Mouse (Mus musculus): ENCODE results near the gene Tmem223. TPM values are rescaled to one million over a fixed set of nuclear protein-coding genes. Genes with fewer than 3 reads are reported as not detected.

Tmem223 gene
- polyA plus RNA-seq, 1 experiment from 2014 or later = 123 TPM

GRCm38 (mm10) chr19:8758899-8759298, 11.9 kb upstream of the Tmem223 start:
- 46% methylated on average over 2 of the region's 2 CpGs for WGBS
- H3K36me3 ChIP-seq (ENCODE audit: control insufficient read depth, insufficient read depth, low read length) = peaks cover 23% of the 10 kb centered on the region

GRCm38 (mm10) chr19:8760757-8761156, 10.0 kb upstream of the Tmem223 start:
- Histone ChIP-seq H3K4me1 (replicated peaks; ENCODE audit: control insufficient read depth, insufficient read depth, low read length) (peaks cover 12% of the 10 kb centered on the region), H3K9ac (ENCODE audit: low read depth, low read length) (no peak overlapping the region), H3K4me2 (no peak overlapping the region), H3K27ac (ENCODE audit: low read depth, low read length) (no peak overlapping the region), H3K4me3 (ENCODE audit: low read depth, low read length) (no peak overlapping the region), H3K27me3 (replicated peaks; ENCODE audit: control insufficient read depth, insufficient read depth, low read length) (no peaks in the 10 kb centered on the region), H3K9me3 (ENCODE audit: control insufficient read depth, low read length) (no peaks in the 10 kb centered on the region; the same call in 1 of the 2 replicates), H3K36me3 (ENCODE audit: control insufficient read depth, insufficient read depth, low read length) (peaks cover 33% of the 10 kb centered on the region)
- 88% methylated on average over 2 of the region's 2 CpGs for WGBS
- DNase-seq (ENCODE audit: low spot score) (no peak), ATAC-seq (replicated peaks; ENCODE audit: low FRiP score) (no peak)

More at GRCm38 (mm10) chr19:8758899-8759298, 11.9 kb upstream of the Tmem223 start:
- peak overlapping the region; percentile 85 for H3K4me2 ChIP-seq
- DNase-seq (ENCODE audit: low spot score) = no peak
- H3K27ac ChIP-seq (ENCODE audit: low read depth, low read length) = peak overlapping the region; percentile 53
- peak overlapping the region; percentile 89 for H3K4me3 ChIP-seq (ENCODE audit: low read depth, low read length)
- peaks cover 18% of the 10 kb centered on the region for H3K4me1 ChIP-seq (replicated peaks; ENCODE audit: control insufficient read depth, insufficient read depth, low read length)
- H3K9ac ChIP-seq (ENCODE audit: low read depth, low read length) = peak overlapping the region; percentile 64
- H3K27me3 ChIP-seq (replicated peaks; ENCODE audit: control insufficient read depth, insufficient read depth, low read length) = no peaks in the 10 kb centered on the region
- no peaks in the 10 kb centered on the region for H3K9me3 ChIP-seq (ENCODE audit: control insufficient read depth, low read length)
- ATAC-seq (replicated peaks; ENCODE audit: low FRiP score) = no peak

- no peaks in the 10 kb centered on the region for H3K27me3 ChIP-seq (replicated peaks; ENCODE audit: control insufficient read depth, insufficient read depth, low read length)
- no peaks in the 10 kb centered on the region; the same call in 1 of the 2 replicates for H3K9me3 ChIP-seq (ENCODE audit: control insufficient read depth, low read length)
- H3K27ac ChIP-seq (ENCODE audit: low read depth, low read length) = no peak overlapping the region
- ATAC-seq (replicated peaks; ENCODE audit: low FRiP score) (no peak), DNase-seq (ENCODE audit: low spot score) (no peak)
- H3K4me1 ChIP-seq (replicated peaks; ENCODE audit: control insufficient read depth, insufficient read depth, low read length) = peaks cover 10% of the 10 kb centered on the region
- H3K4me2 ChIP-seq = no peak overlapping the region
- WGBS = 84% methylated on average over 4 of the region's 4 CpGs
- H3K36me3 ChIP-seq (ENCODE audit: control insufficient read depth, insufficient read depth, low read length) = peaks cover 56% of the 10 kb centered on the region
- H3K4me3 ChIP-seq (ENCODE audit: low read depth, low read length) = no peak overlapping the region
- no peak overlapping the region for H3K9ac ChIP-seq (ENCODE audit: low read depth, low read length)
Observed at GRCm38 (mm10) chr19:8763276-8763675, 7.5 kb upstream of the Tmem223 start.

- H3K4me3 ChIP-seq (ENCODE audit: low read depth, low read length) = no peak overlapping the region
- H3K4me1 ChIP-seq (replicated peaks; ENCODE audit: control insufficient read depth, insufficient read depth, low read length) = peaks cover 5% of the 10 kb centered on the region
- DNase-seq (ENCODE audit: low spot score) (no peak), ATAC-seq (replicated peaks; ENCODE audit: low FRiP score) (no peak)
- no peak overlapping the region for H3K4me2 ChIP-seq
- H3K9ac ChIP-seq (ENCODE audit: low read depth, low read length) = no peak overlapping the region
- H3K27me3 ChIP-seq (replicated peaks; ENCODE audit: control insufficient read depth, insufficient read depth, low read length) = no peaks in the 10 kb centered on the region
- 93% methylated on average over 9 of the region's 9 CpGs for WGBS
- H3K36me3 ChIP-seq (ENCODE audit: control insufficient read depth, insufficient read depth, low read length) = peaks cover 68% of the 10 kb centered on the region
- H3K27ac ChIP-seq (ENCODE audit: low read depth, low read length) = no peak overlapping the region
- H3K9me3 ChIP-seq (ENCODE audit: control insufficient read depth, low read length) = no peaks in the 10 kb centered on the region; the same call in 1 of the 2 replicates
Observed at GRCm38 (mm10) chr19:8765562-8765961, 5.2 kb upstream of the Tmem223 start.

GRCm38 (mm10) chr19:8772996-8773395, 2.2 kb downstream of the Tmem223 start:
- H3K4me2 ChIP-seq = peak overlapping the region; percentile 91
- no peaks in the 10 kb centered on the region for H3K9me3 ChIP-seq (ENCODE audit: control insufficient read depth, low read length)
- 42% methylated on average over 5 of the region's 5 CpGs for WGBS
- peak; percentile 63 for ATAC-seq (replicated peaks; ENCODE audit: low FRiP score)
- H3K4me1 ChIP-seq (replicated peaks; ENCODE audit: control insufficient read depth, insufficient read depth, low read length) = peaks cover 39% of the 10 kb centered on the region
- no peaks in the 10 kb centered on the region for H3K27me3 ChIP-seq (replicated peaks; ENCODE audit: control insufficient read depth, insufficient read depth, low read length)
- H3K9ac ChIP-seq (ENCODE audit: low read depth, low read length) = peak overlapping the region; percentile 95
- peaks cover 23% of the 10 kb centered on the region for H3K36me3 ChIP-seq (ENCODE audit: control insufficient read depth, insufficient read depth, low read length)
- peak overlapping the region; percentile 80 for H3K4me3 ChIP-seq (ENCODE audit: low read depth, low read length)
- no peak for DNase-seq (ENCODE audit: low spot score)
- H3K27ac ChIP-seq (ENCODE audit: low read depth, low read length) = peak overlapping the region; percentile 99

- Histone ChIP-seq H3K9me3 (ENCODE audit: control insufficient read depth, low read length) (no peaks in the 10 kb centered on the region), H3K9ac (ENCODE audit: low read depth, low read length) (peak overlapping the region; percentile 95), H3K4me3 (ENCODE audit: low read depth, low read length) (peak overlapping the region; percentile 80), H3K4me1 (replicated peaks; ENCODE audit: control insufficient read depth, insufficient read depth, low read length) (peaks cover 39% of the 10 kb centered on the region), H3K27me3 (replicated peaks; ENCODE audit: control insufficient read depth, insufficient read depth, low read length) (no peaks in the 10 kb centered on the region), H3K27ac (ENCODE audit: low read depth, low read length) (peak overlapping the region; percentile 99), H3K36me3 (ENCODE audit: control insufficient read depth, insufficient read depth, low read length) (peaks cover 21% of the 10 kb centered on the region), H3K4me2 (peak overlapping the region; percentile 91)
- 38% methylated on average over 6 of the region's 6 CpGs for WGBS
- DNase-seq (ENCODE audit: low spot score) (no peak), ATAC-seq (replicated peaks; ENCODE audit: low FRiP score) (no peak)
Observed at GRCm38 (mm10) chr19:8773409-8773808, 2.6 kb downstream of the Tmem223 start.

GRCm38 (mm10) chr19:8774086-8774835, 3.5 kb downstream of the Tmem223 start, which contains the start of gene Tmem179b:
Gene Tmem179b, minus strand, starts transcription at chr19:8774467.
- peak within 1 kb of the TSS; percentile 80 for H3K4me3 ChIP-seq (ENCODE audit: low read depth, low read length)
- H3K9me3 ChIP-seq (ENCODE audit: control insufficient read depth, low read length) = no peaks in the 10 kb centered on the region
- peak within 1 kb of the TSS; percentile 91 for H3K4me2 ChIP-seq
- peak; percentile 85 for ATAC-seq (replicated peaks; ENCODE audit: low FRiP score)
- peaks cover 39% of the 10 kb centered on the region for H3K4me1 ChIP-seq (replicated peaks; ENCODE audit: control insufficient read depth, insufficient read depth, low read length)
- H3K27me3 ChIP-seq (replicated peaks; ENCODE audit: control insufficient read depth, insufficient read depth, low read length) = no peaks in the 10 kb centered on the region
- WGBS = under 1% methylated on average over 68 of the region's 68 CpGs
- H3K27ac ChIP-seq (ENCODE audit: low read depth, low read length) = peak within 1 kb of the TSS; percentile 99
- peaks cover 16% of the 10 kb centered on the region for H3K36me3 ChIP-seq (ENCODE audit: control insufficient read depth, insufficient read depth, low read length)
- peak within 1 kb of the TSS; percentile 95 for H3K9ac ChIP-seq (ENCODE audit: low read depth, low read length)
- peak; percentile 98 for DNase-seq (ENCODE audit: low spot score)

GRCm38 (mm10) chr19:8774951-8775421, 4.2 kb downstream of the Tmem223 start:
- Histone ChIP-seq H3K9ac (ENCODE audit: low read depth, low read length) (peak overlapping the region; percentile 95), H3K27me3 (replicated peaks; ENCODE audit: control insufficient read depth, insufficient read depth, low read length) (no peaks in the 10 kb centered on the region), H3K9me3 (ENCODE audit: control insufficient read depth, low read length) (no peaks in the 10 kb centered on the region), H3K27ac (ENCODE audit: low read depth, low read length) (peak overlapping the region; percentile 99), H3K36me3 (ENCODE audit: control insufficient read depth, insufficient read depth, low read length) (peaks cover 14% of the 10 kb centered on the region), H3K4me2 (peak overlapping the region; percentile 91), H3K4me1 (replicated peaks; ENCODE audit: control insufficient read depth, insufficient read depth, low read length) (peaks cover 39% of the 10 kb centered on the region), H3K4me3 (ENCODE audit: low read depth, low read length) (peak overlapping the region; percentile 80)
- ATAC-seq (replicated peaks; ENCODE audit: low FRiP score) (no peak), DNase-seq (ENCODE audit: low spot score) (peak; percentile 60)
- 5% methylated on average over 20 of the region's 20 CpGs for WGBS

Measured in liver, embryonic 11.5 days (tissue).